Mouse (Mus musculus): ENCODE measurements around the gene Cd300lf. TPM values are rescaled to one million over a fixed set of nuclear protein-coding genes. Genes with fewer than 3 reads are reported as not detected.
A peak's percentile ranks its signal among the peaks of the same experiment; 100 is the strongest.

Gene Cd300lf
- polyA plus RNA-seq, 1 experiment from 2014 or later, result 9.3 TPM

- TF ChIP-seq CTCF (IDR thresholded peaks at IDR 0.05; ENCODE audit: low read depth) (no peak), EP300 (IDR thresholded peaks at IDR 0.05; ENCODE audit: low read depth) (no peak)
- Histone ChIP-seq H3K27me3 (ENCODE audit: insufficient read depth, low read length) (no peaks in the 10 kb centered on the region), H3K9me3 (ENCODE audit: low read length) (no peaks in the 10 kb centered on the region), H3K4me2 (ENCODE audit: low read depth, low read length) (no peak overlapping the region), H3K9ac (replicated peaks) (no peak overlapping the region), H3K4me3 (ENCODE audit: low read depth, low read length) (no peak overlapping the region), H3K27ac (ENCODE audit: low read depth) (no peak overlapping the region), H3K4me1 (ENCODE audit: insufficient read depth) (no peaks in the 10 kb centered on the region), H3K36me3 (replicated peaks; ENCODE audit: insufficient read depth, low read length) (no peaks in the 10 kb centered on the region)
- no peak for DNase-seq
- 48% methylated on average over 4 of the region's 4 CpGs for WGBS (ENCODE audit: insufficient replicate concordance)
- no peak for ATAC-seq
Measured at GRCm38 (mm10) chr11:115128483-115128882, 5.3 kb downstream of the Cd300lf start.

- no peak overlapping the region for H3K4me2 ChIP-seq (ENCODE audit: low read depth, low read length)
- peak overlapping the region; percentile 41 for H3K27ac ChIP-seq (ENCODE audit: low read depth)
- ATAC-seq (0 out of 2 replicates have a peak, but pooled peaks have one; percentile 21), DNase-seq (peak; percentile 31)
- no peaks in the 10 kb centered on the region for H3K4me1 ChIP-seq (ENCODE audit: insufficient read depth)
- no peaks in the 10 kb centered on the region for H3K9me3 ChIP-seq (ENCODE audit: low read length)
- 50% methylated on average over 9 of the region's 9 CpGs for WGBS (ENCODE audit: insufficient replicate concordance)
- no peaks in the 10 kb centered on the region for H3K36me3 ChIP-seq (replicated peaks; ENCODE audit: insufficient read depth, low read length)
- no peak overlapping the region for H3K4me3 ChIP-seq (ENCODE audit: low read depth, low read length)
- TF ChIP-seq EP300 (IDR thresholded peaks at IDR 0.05; ENCODE audit: low read depth) (no peak), CTCF (IDR thresholded peaks at IDR 0.05; ENCODE audit: low read depth) (no peak)
- H3K9ac ChIP-seq (replicated peaks), result no peak overlapping the region
- H3K27me3 ChIP-seq (ENCODE audit: insufficient read depth, low read length), result no peaks in the 10 kb centered on the region
Measured at GRCm38 (mm10) chr11:115119409-115119808, 14.4 kb downstream of the Cd300lf start.

DNA sequence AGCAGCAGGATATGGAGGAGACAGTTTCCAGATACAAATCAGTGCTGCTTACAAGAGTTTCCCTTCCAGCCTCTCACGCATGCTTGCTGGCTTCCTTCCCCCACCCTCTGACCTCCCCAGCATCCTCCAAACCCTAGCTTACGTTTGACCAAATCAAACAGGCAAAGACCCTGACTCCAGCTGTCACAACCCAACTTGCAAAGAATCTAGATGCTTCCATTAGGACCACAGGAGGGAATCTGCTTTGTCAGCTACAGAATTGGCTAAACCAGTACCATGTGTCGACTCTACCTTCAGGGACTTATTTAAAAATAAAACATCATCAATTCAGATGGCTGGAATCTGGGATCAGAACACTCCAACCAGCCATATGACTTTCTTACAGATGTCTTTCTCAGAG is 21.6 kb downstream of the Cd300lf start:
- H3K4me1 ChIP-seq (ENCODE audit: insufficient read depth), result no peaks in the 10 kb centered on the region
- no peak overlapping the region for H3K9ac ChIP-seq (replicated peaks)
- TF ChIP-seq EP300 (IDR thresholded peaks at IDR 0.05; ENCODE audit: low read depth), result no peak
- TF ChIP-seq CTCF (IDR thresholded peaks at IDR 0.05; ENCODE audit: low read depth), result no peak
- H3K27me3 ChIP-seq (ENCODE audit: insufficient read depth, low read length), result no peaks in the 10 kb centered on the region
- DNase-seq, result no peak
- no peak for ATAC-seq
- WGBS (ENCODE audit: insufficient replicate concordance), result 44% methylated on average over 3 of the region's 3 CpGs
- no peak overlapping the region for H3K4me3 ChIP-seq (ENCODE audit: low read depth, low read length)
- no peaks in the 10 kb centered on the region for H3K9me3 ChIP-seq (ENCODE audit: low read length)
- H3K36me3 ChIP-seq (replicated peaks; ENCODE audit: insufficient read depth, low read length), result no peaks in the 10 kb centered on the region
- no peak overlapping the region for H3K4me2 ChIP-seq (ENCODE audit: low read depth, low read length)
- H3K27ac ChIP-seq (ENCODE audit: low read depth), result no peak overlapping the region

GRCm38 (mm10) chr11:115110271-115110670 is 23.5 kb downstream of the Cd300lf start:
- Histone ChIP-seq H3K4me1 (ENCODE audit: insufficient read depth) (no peaks in the 10 kb centered on the region), H3K27ac (ENCODE audit: low read depth) (no peak overlapping the region), H3K9me3 (ENCODE audit: low read length) (no peaks in the 10 kb centered on the region), H3K27me3 (ENCODE audit: insufficient read depth, low read length) (no peaks in the 10 kb centered on the region), H3K36me3 (replicated peaks; ENCODE audit: insufficient read depth, low read length) (no peaks in the 10 kb centered on the region), H3K4me2 (ENCODE audit: low read depth, low read length) (no peak overlapping the region), H3K4me3 (ENCODE audit: low read depth, low read length) (no peak overlapping the region), H3K9ac (replicated peaks) (no peak overlapping the region)
- no peak for DNase-seq
- TF ChIP-seq EP300 (IDR thresholded peaks at IDR 0.05; ENCODE audit: low read depth) (no peak), CTCF (IDR thresholded peaks at IDR 0.05; ENCODE audit: low read depth) (no peak)
- 41% methylated on average over 5 of the region's 5 CpGs for WGBS (ENCODE audit: insufficient replicate concordance)
- no peak for ATAC-seq

- no peak for DNase-seq
- H3K4me1 ChIP-seq (ENCODE audit: insufficient read depth), result no peaks in the 10 kb centered on the region
- no peak overlapping the region for H3K4me2 ChIP-seq (ENCODE audit: low read depth, low read length)
- 83% methylated on average over 8 of the region's 8 CpGs for WGBS (ENCODE audit: insufficient replicate concordance)
- no peaks in the 10 kb centered on the region for H3K36me3 ChIP-seq (replicated peaks; ENCODE audit: insufficient read depth, low read length)
- no peak overlapping the region for H3K27ac ChIP-seq (ENCODE audit: low read depth)
- H3K9ac ChIP-seq (replicated peaks), result no peak overlapping the region
- TF ChIP-seq CTCF (IDR thresholded peaks at IDR 0.05; ENCODE audit: low read depth) (no peak), EP300 (IDR thresholded peaks at IDR 0.05; ENCODE audit: low read depth) (no peak)
- H3K9me3 ChIP-seq (ENCODE audit: low read length), result no peaks in the 10 kb centered on the region
- no peak for ATAC-seq
- H3K4me3 ChIP-seq (ENCODE audit: low read depth, low read length), result no peak overlapping the region
- H3K27me3 ChIP-seq (ENCODE audit: insufficient read depth, low read length), result no peaks in the 10 kb centered on the region
Measured at GRCm38 (mm10) chr11:115108176-115108575, 25.6 kb downstream of the Cd300lf start.

- Histone ChIP-seq H3K36me3 (replicated peaks; ENCODE audit: insufficient read depth, low read length) (no peaks in the 10 kb centered on the region), H3K9me3 (ENCODE audit: low read length) (no peaks in the 10 kb centered on the region), H3K4me3 (ENCODE audit: low read depth, low read length) (no peak overlapping the region), H3K27me3 (ENCODE audit: insufficient read depth, low read length) (no peaks in the 10 kb centered on the region), H3K4me1 (ENCODE audit: insufficient read depth) (no peaks in the 10 kb centered on the region), H3K9ac (replicated peaks) (no peak overlapping the region), H3K27ac (ENCODE audit: low read depth) (no peak overlapping the region), H3K4me2 (ENCODE audit: low read depth, low read length) (no peak overlapping the region)
- no peak for DNase-seq
- ATAC-seq, result no peak
- 52% methylated on average over 4 of the region's 4 CpGs for WGBS (ENCODE audit: insufficient replicate concordance)
- TF ChIP-seq EP300 (IDR thresholded peaks at IDR 0.05; ENCODE audit: low read depth), result no peak
- no peak for TF ChIP-seq CTCF (IDR thresholded peaks at IDR 0.05; ENCODE audit: low read depth)
Measured at GRCm38 (mm10) chr11:115107403-115107916, 26.3 kb downstream of the Cd300lf start.

GRCm38 (mm10) chr11:115106638-115107037 is 27.2 kb downstream of the Cd300lf start:
- DNase-seq, result no peak
- 41% methylated on average over 2 of the region's 2 CpGs for WGBS (ENCODE audit: insufficient replicate concordance)
- no peak for TF ChIP-seq EP300 (IDR thresholded peaks at IDR 0.05; ENCODE audit: low read depth)
- TF ChIP-seq CTCF (IDR thresholded peaks at IDR 0.05; ENCODE audit: low read depth), result no peak
- no peak overlapping the region for H3K4me3 ChIP-seq (ENCODE audit: low read depth, low read length)
- no peak overlapping the region for H3K9ac ChIP-seq (replicated peaks)
- no peaks in the 10 kb centered on the region for H3K4me1 ChIP-seq (ENCODE audit: insufficient read depth)
- H3K27ac ChIP-seq (ENCODE audit: low read depth), result no peak overlapping the region
- no peaks in the 10 kb centered on the region for H3K9me3 ChIP-seq (ENCODE audit: low read length)
- no peaks in the 10 kb centered on the region for H3K27me3 ChIP-seq (ENCODE audit: insufficient read depth, low read length)
- ATAC-seq, result no peak
- no peaks in the 10 kb centered on the region for H3K36me3 ChIP-seq (replicated peaks; ENCODE audit: insufficient read depth, low read length)
- no peak overlapping the region for H3K4me2 ChIP-seq (ENCODE audit: low read depth, low read length)
